Comparison of ENCODE assay signal across 9 mouse cellular contexts in the genomic region with DNA sequence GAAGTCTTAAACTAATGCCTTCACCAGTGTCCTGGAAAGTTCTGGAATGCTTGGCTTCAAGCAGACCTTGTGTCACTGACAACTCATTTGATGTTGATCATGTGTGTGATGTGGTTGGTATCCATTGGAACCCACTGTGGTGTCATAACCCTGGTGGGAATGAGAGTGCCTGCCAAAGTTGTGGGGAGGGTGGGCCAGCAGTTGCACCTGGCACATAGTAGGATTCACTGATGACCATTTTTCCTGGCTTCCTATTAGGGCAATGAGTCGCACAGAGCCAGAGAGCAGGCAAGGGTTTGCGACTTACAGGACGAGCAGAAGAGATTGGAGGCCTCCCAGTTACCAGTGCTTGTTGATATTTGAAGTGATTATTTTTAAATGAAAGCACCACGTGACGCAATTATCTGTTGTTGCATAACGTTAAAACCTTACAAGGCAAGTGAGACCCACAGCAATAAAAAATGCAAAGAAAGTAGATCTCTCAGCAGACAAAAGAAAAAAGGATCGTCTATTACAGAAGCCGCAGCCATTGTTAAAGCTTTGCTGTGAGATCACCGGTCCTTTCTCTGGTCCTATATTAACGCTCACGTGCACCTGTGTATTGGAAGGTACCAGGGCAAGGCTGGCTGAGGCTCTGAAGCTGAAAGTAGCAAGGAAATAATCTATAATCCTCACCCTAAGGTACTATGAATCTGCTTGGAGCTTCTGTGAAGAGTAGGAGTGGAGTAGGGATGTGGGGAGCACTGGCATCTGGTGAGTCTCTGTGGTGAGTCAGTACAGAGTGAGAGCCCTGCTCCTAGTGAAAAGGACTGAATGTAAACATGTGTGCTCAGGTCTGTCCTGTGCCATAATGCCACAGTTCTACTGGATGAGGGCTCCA.
DNase-seq lines count a peak whose midpoint lies in the region; ATAC-seq and TF ChIP-seq lines count a peak whose summit lies in the region.
"Had no signal": no experiment of that assay in that cellular context is flagged by ENCODE, and none has a peak within 500 bp of the region (broad histone marks: within the 10 kb centered on the region; RNA-seq: fewer than 3 reads in every experiment).

No protein-coding gene starts in this region.

- H3K4me1 ChIP-seq in embryonic facial prominence, embryonic 13.5 days: peaks cover 41% of the 10 kb centered on the region
- H3K4me1 ChIP-seq in embryonic facial prominence, embryonic 10.5 days: peaks cover 25% of the 10 kb centered on the region
- peaks cover 34% of the 10 kb centered on the region for H3K4me1 ChIP-seq in kidney, embryonic 16.5 days (ENCODE audit: insufficient read depth, low read length)
- peaks cover 13% of the 10 kb centered on the region for H3K4me1 ChIP-seq in embryonic fibroblast, embryonic 13.5 days (ENCODE audit: control insufficient read depth, insufficient read depth, low read length)

- WGBS in embryonic facial prominence, embryonic 13.5 days: 85% methylated on average over 11 of the region's 11 CpGs
- WGBS in embryonic facial prominence, embryonic 10.5 days: 90% methylated on average over 11 of the region's 11 CpGs
- 81% methylated on average over 11 of the region's 11 CpGs for WGBS in kidney, embryonic 16.5 days

- H3K9ac ChIP-seq in embryonic facial prominence, embryonic 13.5 days: no peak overlapping the region
- no peak overlapping the region for H3K9ac ChIP-seq in kidney, embryonic 16.5 days (replicated peaks; ENCODE audit: low read length)

- TF ChIP-seq POLR2A in embryonic fibroblast, embryonic 13.5 days (IDR thresholded peaks at IDR 0.05; ENCODE audit: low read depth, low read length): no peak

- TF ChIP-seq CTCF in embryonic fibroblast, embryonic 13.5 days (IDR thresholded peaks at IDR 0.05; ENCODE audit: borderline replicate concordance, insufficient read depth, low read length): no peak

- H3K27ac ChIP-seq in embryonic facial prominence, embryonic 13.5 days: peak overlapping the region; percentile 48
- H3K27ac ChIP-seq in embryonic facial prominence, embryonic 10.5 days (replicated peaks): no peak overlapping the region
- peak overlapping the region; percentile 59; the same call in 1 of the 2 replicates for H3K27ac ChIP-seq in kidney, embryonic 16.5 days (ENCODE audit: low read length)
- H3K27ac ChIP-seq in embryonic fibroblast, embryonic 13.5 days (ENCODE audit: insufficient read depth, low read length): peak overlapping the region; percentile 36

- H3K9me3 ChIP-seq in embryonic facial prominence, embryonic 13.5 days: 0 out of 2 replicates have a peak, but pooled peaks cover 2% of the 10 kb centered on the region
- 0 out of 2 replicates have a peak, but pooled peaks cover 5% of the 10 kb centered on the region for H3K9me3 ChIP-seq in embryonic facial prominence, embryonic 10.5 days
- peaks cover 6% of the 10 kb centered on the region for H3K9me3 ChIP-seq in kidney, embryonic 16.5 days (ENCODE audit: low read length)

- no peak overlapping the region for H3K4me3 ChIP-seq in embryonic facial prominence, embryonic 13.5 days
- H3K4me3 ChIP-seq in embryonic facial prominence, embryonic 10.5 days: no peak overlapping the region
- no peak overlapping the region for H3K4me3 ChIP-seq in kidney, embryonic 16.5 days (ENCODE audit: low read length)
- no peak overlapping the region for H3K4me3 ChIP-seq in embryonic fibroblast, embryonic 13.5 days (ENCODE audit: insufficient read depth, low read length)

- DNase-seq in embryonic facial prominence, embryonic 10.5 days (ENCODE audit: low spot score): no peak
- DNase-seq in kidney, postnatal 4 days: no peak
- peak; percentile 46 for DNase-seq in 3134 (ENCODE audit: extremely low read depth, insufficient read length, low spot score)
- no peak for DNase-seq in adrenal gland, adult 8-10 months
- DNase-seq in retina, embryonic 14.5 days (ENCODE audit: low spot score): no peak
- DNase-seq: kidney, adult 18-20 months had no signal

- H3K36me3 ChIP-seq in embryonic facial prominence, embryonic 13.5 days: no peaks in the 10 kb centered on the region
- no peaks in the 10 kb centered on the region for H3K36me3 ChIP-seq in embryonic facial prominence, embryonic 10.5 days (replicated peaks)
- no peaks in the 10 kb centered on the region for H3K36me3 ChIP-seq in kidney, embryonic 16.5 days (ENCODE audit: insufficient read depth, low read length)

- 0 out of 2 replicates have a peak overlapping the region, but pooled peaks have one; percentile 2 for H3K4me2 ChIP-seq in embryonic facial prominence, embryonic 13.5 days
- H3K4me2 ChIP-seq in kidney, embryonic 16.5 days (replicated peaks; ENCODE audit: low read depth, low read length): no peak overlapping the region

- no peak for ATAC-seq in embryonic facial prominence, embryonic 13.5 days (ENCODE audit: insufficient number of reproducible peaks, insufficient read depth, low FRiP score, low TSS enrichment, low read depth)
- ATAC-seq in kidney, embryonic 16.5 days (ENCODE audit: low FRiP score, low TSS enrichment): no peak

- H3K27me3 ChIP-seq in embryonic facial prominence, embryonic 13.5 days: no peaks in the 10 kb centered on the region
- no peaks in the 10 kb centered on the region for H3K27me3 ChIP-seq in embryonic facial prominence, embryonic 10.5 days (replicated peaks; ENCODE audit: low read depth, poor library complexity, severe bottlenecking)
- no peaks in the 10 kb centered on the region for H3K27me3 ChIP-seq in kidney, embryonic 16.5 days (ENCODE audit: insufficient read depth, low read length)
